Mouse (Mus musculus): ENCODE results near the gene Zfp385b. TPM values are rescaled to one million over a fixed set of nuclear protein-coding genes. Genes with fewer than 3 reads are reported as not detected.
A peak's percentile ranks its signal among the peaks of the same experiment; 100 is the strongest.

Gene Zfp385b
- total RNA-seq, 2 experiments from 2014 or later = 48.2 to 49.2 TPM

DNA sequence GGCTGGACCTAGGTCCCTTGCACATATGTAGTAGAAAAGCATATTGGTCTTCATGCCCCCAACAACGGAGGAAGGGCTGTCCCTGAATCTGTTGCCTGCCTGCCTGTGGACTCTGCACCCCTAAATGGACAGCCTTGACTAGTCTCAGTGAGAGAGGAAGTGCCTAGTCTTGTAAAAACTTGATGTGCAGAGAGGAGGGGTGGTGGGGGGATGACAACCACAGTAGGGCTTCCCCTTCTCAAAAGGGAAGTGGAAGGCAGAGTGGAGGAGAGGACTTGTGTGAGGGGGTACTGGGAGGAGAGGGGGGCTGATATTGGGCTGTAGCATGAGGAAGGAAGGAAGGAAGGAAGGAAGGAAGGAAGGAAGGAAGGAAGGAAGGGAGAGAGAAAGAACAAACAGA, 107.7 kb downstream of the Zfp385b start:
- DNase-seq (ENCODE audit: low spot score in 2 of 2) = no peak

- peak; percentile 33 to 41 for DNase-seq (ENCODE audit: low spot score in 2 of 2)
Measured at GRCm38 (mm10) chr2:77709206-77709794, 110.1 kb downstream of the Zfp385b start.

DNA sequence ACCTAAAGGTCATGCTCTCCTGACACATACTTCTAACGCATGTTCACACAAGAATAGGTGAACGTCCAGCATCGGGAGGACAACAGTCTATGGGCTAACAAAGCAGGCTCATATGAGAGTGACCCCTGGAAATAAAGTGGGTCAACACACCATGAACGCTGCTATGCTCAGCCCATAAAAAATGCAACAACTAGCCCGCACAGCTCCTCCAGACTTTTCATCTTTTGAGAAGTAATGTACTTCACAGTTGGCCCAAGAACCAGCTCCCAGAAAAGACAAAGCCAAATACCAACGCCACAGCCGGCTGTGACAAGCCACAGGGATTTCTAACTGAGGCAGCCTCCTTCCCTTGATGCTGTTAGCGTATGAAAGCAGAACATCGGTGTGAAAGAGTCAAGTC, 112.3 kb downstream of the Zfp385b start:
- DNase-seq (ENCODE audit: low spot score in 2 of 2) = no peak

- DNase-seq (ENCODE audit: low spot score in 2 of 2) = no peak
Measured at GRCm38 (mm10) chr2:77705476-77705875, 114.0 kb downstream of the Zfp385b start.

DNA sequence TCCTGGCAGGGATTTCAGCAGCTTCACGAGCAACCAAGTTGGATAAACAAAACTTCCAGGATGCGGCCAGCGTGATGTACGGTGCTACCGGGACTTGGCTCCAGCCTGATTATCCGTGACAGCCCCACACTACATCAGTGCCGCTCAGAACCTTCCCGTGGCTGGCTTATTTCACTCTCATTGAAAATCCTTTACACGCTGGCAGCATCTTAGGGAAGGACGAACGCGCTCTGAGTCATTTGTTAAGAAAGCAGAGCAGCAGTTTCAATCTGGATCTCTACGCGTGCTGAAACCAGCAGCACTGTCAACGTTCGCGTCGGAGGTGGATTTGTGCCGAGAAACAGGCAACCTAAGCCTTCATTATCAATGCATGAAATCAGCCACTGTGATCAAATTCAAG, 116.4 kb downstream of the Zfp385b start:
- peak; percentile 49 to 59 for DNase-seq (ENCODE audit: low spot score in 2 of 2)

- DNase-seq (ENCODE audit: low spot score in 2 of 2) = no peak
Measured at GRCm38 (mm10) chr2:77691174-77691573, 128.3 kb downstream of the Zfp385b start.

DNA sequence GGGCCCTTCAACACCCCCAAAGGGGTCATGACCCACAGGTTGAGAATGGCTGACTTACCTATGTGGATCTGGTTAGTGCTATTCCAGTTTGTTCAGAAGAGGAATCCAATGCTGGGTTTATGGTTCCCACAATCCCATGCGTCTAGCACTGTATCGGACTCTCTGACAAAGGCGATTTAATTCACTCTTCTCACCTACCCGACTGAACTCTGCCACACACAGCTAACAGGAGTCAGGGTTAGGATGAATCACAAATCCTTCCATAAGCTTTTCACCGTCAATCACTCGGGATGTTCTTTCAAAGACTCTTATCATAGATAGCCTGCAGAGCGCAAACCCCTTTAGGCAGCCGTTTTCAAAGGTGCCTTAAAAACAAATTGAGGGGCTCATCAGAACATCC, 129.1 kb downstream of the Zfp385b start:
- no peak for DNase-seq (ENCODE audit: low spot score in 2 of 2)

GRCm38 (mm10) chr2:77688651-77689050, 130.8 kb downstream of the Zfp385b start:
- no peak for DNase-seq (ENCODE audit: low spot score in 2 of 2)

DNA sequence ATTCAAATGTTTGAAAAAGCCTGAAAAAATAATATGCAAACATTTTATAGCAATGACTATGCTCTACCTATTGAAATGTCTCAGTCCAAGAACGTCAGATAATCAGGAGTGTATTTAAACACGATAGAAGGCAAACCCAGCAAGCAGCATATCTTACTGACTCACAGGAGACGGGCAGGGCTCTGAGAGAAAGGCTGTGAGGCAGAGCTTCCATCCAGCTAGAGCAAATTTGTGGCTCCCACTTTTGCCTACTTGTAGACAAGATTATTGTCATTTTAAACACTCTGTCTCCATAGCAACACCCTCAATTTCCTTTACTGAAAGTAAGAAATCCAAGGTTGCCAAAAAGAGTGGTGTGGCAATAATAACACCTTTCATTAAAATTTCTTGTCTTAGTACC, 135.4 kb downstream of the Zfp385b start:
- DNase-seq (ENCODE audit: low spot score in 2 of 2) = no peak

GRCm38 (mm10) chr2:77682205-77682604, 137.2 kb downstream of the Zfp385b start:
- DNase-seq (ENCODE audit: low spot score in 2 of 2) = no peak

GRCm38 (mm10) chr2:77681741-77682140, 137.7 kb downstream of the Zfp385b start:
- DNase-seq (ENCODE audit: low spot score in 2 of 2) = no peak

- no peak for DNase-seq (ENCODE audit: low spot score in 2 of 2)
Measured at GRCm38 (mm10) chr2:77673770-77674169, 145.7 kb downstream of the Zfp385b start.

GRCm38 (mm10) chr2:77672215-77672905, 147.1 kb downstream of the Zfp385b start:
- no peak for DNase-seq (ENCODE audit: low spot score in 2 of 2)

DNA sequence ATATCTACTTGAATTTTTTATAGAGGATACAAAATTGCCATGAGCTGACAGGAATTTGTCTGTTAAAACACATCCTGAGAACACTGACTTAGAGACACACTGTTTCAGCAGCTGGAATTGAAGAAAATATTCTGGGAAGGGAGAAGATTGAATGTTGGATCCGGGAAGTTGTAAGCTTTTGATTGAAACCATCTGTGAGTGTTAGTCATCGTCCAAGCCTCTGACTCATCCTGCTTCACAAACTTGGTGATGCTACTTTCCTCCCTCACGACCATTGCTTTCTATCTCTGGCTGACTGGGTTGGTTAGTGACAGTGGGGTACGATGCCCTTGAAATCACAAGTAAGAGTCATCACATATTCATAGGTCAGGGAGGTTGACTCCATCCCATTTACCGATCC, 157.3 kb downstream of the Zfp385b start:
- DNase-seq (ENCODE audit: low spot score in 2 of 2) = peak; percentile 46 to 50

GRCm38 (mm10) chr2:77653686-77654085, 165.8 kb downstream of the Zfp385b start:
- no peak for DNase-seq (ENCODE audit: low spot score in 2 of 2)

DNA sequence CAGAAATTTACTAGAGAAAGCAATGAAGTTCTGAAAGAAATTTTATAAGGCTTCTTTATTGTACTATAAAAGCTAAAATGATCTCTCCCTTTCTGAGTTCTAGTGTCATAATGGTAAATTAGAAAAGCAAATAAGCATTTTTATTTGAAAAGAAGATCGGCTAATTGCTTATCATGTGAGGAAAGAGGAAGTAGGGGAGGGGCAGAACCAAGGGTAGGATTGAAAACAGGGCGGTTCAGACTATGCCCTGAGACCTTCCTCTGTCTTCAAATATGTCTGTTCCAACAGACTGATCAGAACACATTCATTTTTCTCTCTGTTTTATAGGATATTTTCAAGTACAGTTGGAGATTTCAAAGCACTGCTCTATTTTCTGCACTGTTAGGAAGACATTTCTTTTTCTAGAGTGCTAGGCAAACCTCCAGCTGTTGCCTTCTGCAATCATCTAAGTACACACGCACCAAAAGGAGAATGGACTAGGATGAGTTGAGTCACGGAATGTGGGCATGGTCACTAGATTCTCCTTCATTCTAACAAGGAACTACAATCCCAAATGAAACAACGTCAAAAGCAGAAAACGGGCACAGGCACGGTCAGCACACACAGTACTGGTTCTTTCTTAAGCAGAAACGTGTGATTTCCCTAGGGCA, 177.8 kb downstream of the Zfp385b start:
- peak; percentile 9 to 21 for DNase-seq (ENCODE audit: low spot score in 2 of 2)

DNA sequence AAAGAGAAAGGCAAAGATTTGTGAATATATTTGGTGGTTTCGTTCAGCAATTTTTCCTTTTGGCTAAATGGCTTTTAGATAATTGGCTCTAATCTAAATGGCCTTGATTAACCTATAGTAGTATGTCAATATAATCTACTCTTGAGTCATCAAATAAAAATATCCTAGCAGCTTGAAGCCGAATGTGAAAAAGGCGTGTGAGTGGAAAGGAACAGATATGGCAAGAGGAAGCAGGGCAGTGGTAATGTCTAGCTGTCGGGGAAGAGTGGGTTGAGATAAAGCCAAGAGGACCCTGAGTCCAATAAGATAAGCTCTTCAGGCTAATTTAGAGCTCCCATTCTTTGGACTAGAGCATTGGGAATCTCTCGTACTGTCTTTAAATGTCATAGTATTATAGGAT, 179.4 kb downstream of the Zfp385b start:
- DNase-seq (ENCODE audit: low spot score in 2 of 2) = no peak

DNA sequence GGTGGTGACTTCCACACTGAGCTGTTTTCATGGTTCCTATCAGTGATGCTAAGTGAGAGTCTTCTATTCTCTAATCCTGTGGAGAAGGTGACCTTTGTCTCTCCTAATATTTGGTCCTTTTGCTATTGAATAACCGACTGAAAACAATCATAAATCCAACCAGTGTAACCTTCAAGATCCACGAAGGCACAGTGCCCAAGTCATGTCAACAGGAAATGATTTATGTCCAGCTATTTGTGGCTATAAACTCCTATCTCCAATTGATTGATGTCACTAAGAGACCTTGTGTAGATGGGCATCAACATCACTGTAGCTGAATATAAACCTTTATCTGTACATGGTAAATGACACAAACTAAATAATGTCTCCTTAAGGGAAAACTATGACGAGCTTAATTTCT, 187.8 kb downstream of the Zfp385b start:
- DNase-seq (ENCODE audit: low spot score in 2 of 2) = no peak

- no peak for DNase-seq (ENCODE audit: low spot score in 2 of 2)
Measured at GRCm38 (mm10) chr2:77627622-77628231, 191.7 kb downstream of the Zfp385b start.

DNA sequence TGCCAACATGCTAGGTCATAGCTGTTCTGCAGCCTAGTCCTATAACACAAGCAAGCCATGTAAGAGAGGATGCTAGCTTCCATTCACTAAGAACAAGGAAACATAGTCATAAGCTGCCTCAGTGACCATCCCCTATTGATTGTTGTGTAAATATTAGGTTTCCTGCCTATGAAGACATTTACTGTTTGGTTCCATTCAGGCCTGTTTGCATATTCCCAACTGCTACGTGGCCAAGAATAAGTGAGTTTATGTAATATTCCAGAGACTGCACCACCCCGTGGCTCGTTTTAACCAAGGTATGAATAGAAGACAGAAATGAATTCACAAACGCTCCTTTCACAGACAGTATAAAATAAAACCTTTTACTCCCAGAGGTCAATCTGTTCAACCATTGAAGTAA, 200.8 kb downstream of the Zfp385b start:
- no peak for DNase-seq (ENCODE audit: low spot score in 2 of 2)

- no peak for DNase-seq (ENCODE audit: low spot score in 2 of 2)
Measured at GRCm38 (mm10) chr2:77610303-77610991, 209.0 kb downstream of the Zfp385b start.

GRCm38 (mm10) chr2:77609452-77609851, 210.0 kb downstream of the Zfp385b start:
- DNase-seq (ENCODE audit: low spot score in 2 of 2) = no peak
